Mouse (Mus musculus) myocyte (in vitro differentiated cells): ENCODE data around the gene Lrrc27.

Source experiments
- CEBPB ChIP-seq: IDR thresholded peaks from 2 replicates; pipeline ENCODE4 v1.6.1; 2011; ENCODE audit warnings: mild to moderate bottlenecking, moderate library complexity; ENCODE audit not compliant: poor library complexity, insufficient read depth, severe bottlenecking
- E2F4 ChIP-seq: IDR thresholded peaks from one replicate; pipeline ENCODE4 v1.6.1; 2011; ENCODE audit warnings: mild to moderate bottlenecking, control low read depth, moderate library complexity; ENCODE audit not compliant: insufficient read depth
- MAX ChIP-seq: IDR thresholded peaks from one replicate; pipeline ENCODE4 v1.6.1; 2011; ENCODE audit warnings: low read depth, mild to moderate bottlenecking, control low read depth
- MYOD1 ChIP-seq, 3 experiments: IDR thresholded peaks; one replicate each; pipeline ENCODE4 v1.6.1; 2011; ENCODE audit warnings: control low read depth in 2 of 3, low read depth in 2 of 3, mild to moderate bottlenecking in 2 of 3, moderate library complexity in 1 of 3; ENCODE audit not compliant: insufficient read length in 2 of 3, control insufficient read depth in 1 of 3
- MYOG ChIP-seq, 3 experiments: IDR thresholded peaks; one replicate each; pipeline ENCODE4 v1.6.1; 2011; ENCODE audit warnings: control low read depth in 2 of 3, low read depth in 2 of 3, mild to moderate bottlenecking in 2 of 3; ENCODE audit not compliant: insufficient read length in 2 of 3, control insufficient read depth in 1 of 3, insufficient read depth in 1 of 3
- POLR2A ChIP-seq: IDR thresholded peaks from one replicate; pipeline ENCODE4 v1.6.1; 2011; ENCODE audit warnings: low read depth, mild to moderate bottlenecking, control low read depth, moderate library complexity; ENCODE audit not compliant: insufficient read length
- POLR2AphosphoS2 ChIP-seq: IDR thresholded peaks from one replicate; pipeline ENCODE4 v1.6.1; 2011; ENCODE audit warnings: low read depth, control low read depth; ENCODE audit not compliant: insufficient read length
- REST ChIP-seq: IDR thresholded peaks from one replicate; pipeline ENCODE4 v1.6.1; 2011; ENCODE audit warnings: mild to moderate bottlenecking, control low read depth, moderate library complexity; ENCODE audit not compliant: insufficient read depth, insufficient read length
- SRF ChIP-seq: IDR thresholded peaks from one replicate; pipeline ENCODE4 v1.6.1; 2011; ENCODE audit warnings: low read depth; ENCODE audit not compliant: control insufficient read depth, insufficient read length
- TCF12 ChIP-seq: IDR thresholded peaks from one replicate; pipeline ENCODE4 v1.6.1; 2011; ENCODE audit warnings: mild to moderate bottlenecking, control low read depth; ENCODE audit not compliant: poor library complexity, insufficient read depth, severe bottlenecking
- USF1 ChIP-seq: IDR thresholded peaks from one replicate; pipeline ENCODE4 v1.6.1; 2011; ENCODE audit warnings: low read depth, mild to moderate bottlenecking, control low read depth, moderate library complexity

GRCm38 (mm10) chr7:139186436-139186835, 26.4 kb upstream of the Lrrc27 start:
- TF ChIP-seq POLR2A (no peak), SRF (no peak), MAX (no peak), E2F4 (no peak), TCF12 (no peak), MYOD1 (IDR thresholded peaks at IDR 0.05; ENCODE audit: control insufficient read depth in 1 of 3, insufficient read length in 2 of 3, low read depth in 2 of 3) (no peak), POLR2AphosphoS2 (no peak), USF1 (no peak), CEBPB (no peak), MYOG (IDR thresholded peaks at IDR 0.05; ENCODE audit: control insufficient read depth in 1 of 3, insufficient read depth in 1 of 3, insufficient read length in 2 of 3, low read depth in 2 of 3) (no peak), REST (no peak)
